Mouse (Mus musculus) T-cell, adult 2 months (primary cell): Measurements from ENCODE around the gene Nav2.

Source experiments
- DNase-seq: peaks from one replicate; pipeline ENCODE4 v3.0.0; 2022; ENCODE audit warnings: low spot score

Nav2 gene

DNA sequence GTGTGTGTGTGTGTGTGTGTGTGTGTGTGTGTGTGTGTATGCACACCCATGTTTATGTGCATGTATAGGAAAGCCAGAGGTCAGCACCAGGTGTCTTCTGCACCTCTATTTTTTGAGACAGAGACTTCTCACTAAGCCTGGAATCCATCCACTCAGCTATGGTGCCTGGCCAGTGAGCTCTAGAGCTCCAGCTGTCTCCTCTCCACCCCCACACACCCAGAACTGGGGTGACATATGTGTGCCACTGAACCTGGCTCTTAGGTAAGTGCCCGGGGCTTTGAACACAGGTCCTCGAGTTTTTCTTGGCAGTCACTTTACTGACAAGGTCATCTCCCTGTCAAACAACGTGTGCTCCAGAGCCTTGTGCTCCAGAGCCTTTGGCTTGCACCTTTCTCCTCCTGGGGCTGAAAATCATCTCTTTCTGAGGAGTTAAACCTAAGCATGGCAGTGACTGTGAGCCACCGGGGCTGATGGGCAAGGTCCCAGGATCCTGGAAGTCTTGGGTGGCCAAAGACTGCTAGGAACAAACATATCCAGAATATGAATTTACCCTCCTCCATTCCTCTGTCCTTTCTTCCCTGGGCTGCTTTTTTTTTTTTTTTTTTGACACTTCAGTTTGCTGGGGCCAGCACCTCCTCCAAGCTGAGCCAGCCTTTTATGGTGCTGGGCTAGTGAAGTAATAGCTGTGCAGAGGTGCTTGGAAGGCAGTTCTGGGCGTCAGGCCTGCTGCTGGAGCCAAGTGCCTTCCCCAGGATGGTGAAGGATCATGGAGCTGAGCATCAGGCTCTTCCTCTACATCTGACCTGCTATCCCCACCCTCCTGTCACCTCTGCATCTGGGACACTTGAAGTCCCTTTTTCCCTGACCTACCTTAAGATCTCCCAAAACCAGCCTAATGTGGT lies 298.5 kb downstream of the Nav2 start:
- no peak for DNase-seq

DNA sequence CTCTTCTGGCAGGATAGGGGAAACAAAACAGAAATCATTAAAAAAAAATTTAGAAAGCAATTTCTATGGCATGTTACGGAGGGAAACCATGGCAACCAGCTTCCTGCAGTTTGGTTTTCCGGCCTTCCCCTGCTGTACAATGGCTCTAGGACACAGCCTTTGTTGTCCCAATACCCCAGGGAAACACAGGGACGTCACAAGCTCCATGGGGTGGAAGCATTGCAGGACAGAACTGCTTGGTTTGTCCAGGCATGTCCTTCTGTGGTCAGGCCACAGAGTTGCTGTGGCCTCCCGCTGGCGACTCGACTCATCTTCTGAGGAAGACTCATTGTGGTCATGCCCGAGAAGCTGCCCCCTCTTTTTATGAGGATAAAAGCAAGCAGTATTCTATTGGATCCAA lies 301.0 kb downstream of the Nav2 start:
- DNase-seq, result no peak

DNA sequence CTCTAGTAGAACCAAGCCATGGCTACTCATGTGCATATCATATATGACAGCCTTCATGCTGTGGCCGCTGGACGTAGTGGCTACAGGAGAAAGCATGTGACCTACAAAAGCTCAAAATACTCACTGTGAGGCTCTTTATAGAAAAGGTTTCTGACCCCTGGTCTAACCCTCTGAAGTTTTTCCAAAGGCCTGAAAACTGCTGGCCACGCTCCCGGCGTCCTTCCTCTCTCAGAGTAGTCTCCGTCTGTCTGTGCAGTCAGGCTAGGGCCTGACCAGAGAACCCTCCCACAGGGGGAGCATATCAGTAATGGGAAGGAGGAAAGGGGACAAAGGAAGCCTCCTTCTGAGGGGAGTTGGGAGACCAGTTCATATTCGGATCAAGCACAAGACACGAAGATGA lies 302.2 kb downstream of the Nav2 start:
- no peak for DNase-seq

DNA sequence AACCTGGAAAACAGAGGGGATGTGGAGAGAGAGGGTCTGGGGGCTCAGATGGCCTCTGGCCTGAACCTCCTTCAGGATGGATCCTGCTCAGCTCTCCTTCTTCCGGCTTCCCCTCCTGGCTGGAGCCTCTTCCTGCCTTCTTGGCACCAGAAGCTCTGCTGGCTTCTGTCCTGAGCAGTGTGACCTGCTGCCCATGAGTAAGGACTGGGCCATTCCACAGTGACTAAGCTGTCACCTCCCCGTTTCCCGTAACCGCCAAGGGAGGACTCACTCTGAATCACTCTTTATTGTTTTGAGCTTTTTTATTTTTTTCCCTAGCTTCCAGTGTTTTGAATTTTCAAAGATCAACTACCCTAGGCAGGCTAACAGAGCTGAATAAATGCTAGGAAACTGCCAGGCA lies 304.5 kb downstream of the Nav2 start:
- DNase-seq, result no peak

DNA sequence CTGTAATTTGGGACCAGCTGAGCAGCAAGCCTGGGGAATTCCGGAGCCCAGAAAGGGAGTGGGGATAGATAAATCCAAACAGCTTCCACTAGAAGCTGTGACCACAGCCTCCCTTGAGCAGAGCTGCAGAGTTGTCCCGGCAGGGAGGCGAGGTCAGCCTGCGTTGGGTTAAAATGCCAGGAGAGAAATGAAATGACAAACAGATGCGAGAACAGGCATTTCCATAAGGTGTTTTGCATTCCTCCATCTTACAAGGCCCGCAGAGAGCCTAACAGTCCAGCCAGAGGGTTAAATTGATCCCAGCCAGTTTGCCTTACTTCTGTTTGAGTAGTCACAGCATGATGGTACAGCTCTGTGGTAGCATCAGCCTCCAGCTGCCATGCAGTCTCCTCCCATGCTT lies 309.3 kb downstream of the Nav2 start:
- DNase-seq, result no peak

DNA sequence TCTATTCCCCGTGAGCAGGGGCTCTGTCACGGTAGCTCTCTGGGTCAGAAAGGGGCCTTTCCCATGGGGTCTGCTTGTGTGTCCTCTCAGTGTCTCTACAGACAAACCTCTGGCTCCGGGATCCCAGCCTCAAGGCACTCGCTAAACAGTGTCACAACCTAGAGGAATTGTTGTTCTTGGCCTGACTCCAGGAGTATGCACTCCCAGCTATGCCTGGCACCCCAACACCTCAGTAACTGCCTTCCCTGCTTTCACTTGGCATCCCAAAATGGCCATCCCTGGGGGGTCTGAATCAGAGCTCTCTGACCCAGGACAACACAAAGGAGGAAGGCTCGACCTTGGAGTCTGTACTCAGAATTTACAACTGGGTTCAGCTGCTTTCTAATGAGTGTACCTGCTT lies 317.2 kb downstream of the Nav2 start:
- no peak for DNase-seq

DNA sequence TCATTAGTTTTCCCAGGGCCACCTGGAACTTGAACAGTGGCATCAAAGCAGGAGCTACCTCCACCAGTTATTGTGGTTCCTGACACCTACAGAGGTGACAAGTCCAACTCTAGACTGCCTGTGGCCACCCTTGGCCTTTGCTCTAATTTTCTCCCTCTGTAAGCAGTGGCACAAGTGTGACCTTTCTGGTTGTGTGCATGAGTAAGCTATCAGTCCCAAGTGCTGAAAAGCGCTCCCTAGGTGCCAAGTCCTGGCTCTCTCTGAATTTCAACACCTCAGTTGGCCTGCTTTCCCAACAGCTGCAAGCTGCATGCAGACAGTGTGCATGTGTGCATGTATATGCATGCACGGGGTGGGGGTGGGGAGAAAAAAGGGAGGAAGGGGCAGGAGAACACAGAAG lies 324.5 kb downstream of the Nav2 start:
- DNase-seq, result no peak

DNA sequence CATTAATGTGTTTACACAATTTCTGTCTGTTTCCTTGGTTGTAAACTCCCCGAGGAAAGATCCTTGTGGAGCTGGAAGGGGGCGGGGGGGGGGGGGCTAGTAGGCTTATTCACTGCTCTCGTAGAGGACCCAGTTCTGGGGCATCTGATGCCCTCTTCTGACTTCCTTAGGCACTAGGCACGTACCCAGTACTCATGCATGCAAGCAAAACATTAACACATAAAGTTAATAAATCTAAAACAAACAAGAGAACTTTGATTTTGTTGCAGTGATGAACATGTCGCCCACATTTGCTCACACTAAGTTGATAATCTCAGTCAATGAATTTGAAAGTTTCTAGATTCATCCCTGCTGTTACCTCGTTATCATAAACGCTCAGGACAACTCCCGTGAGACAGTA lies 325.8 kb downstream of the Nav2 start:
- DNase-seq, result no peak

DNA sequence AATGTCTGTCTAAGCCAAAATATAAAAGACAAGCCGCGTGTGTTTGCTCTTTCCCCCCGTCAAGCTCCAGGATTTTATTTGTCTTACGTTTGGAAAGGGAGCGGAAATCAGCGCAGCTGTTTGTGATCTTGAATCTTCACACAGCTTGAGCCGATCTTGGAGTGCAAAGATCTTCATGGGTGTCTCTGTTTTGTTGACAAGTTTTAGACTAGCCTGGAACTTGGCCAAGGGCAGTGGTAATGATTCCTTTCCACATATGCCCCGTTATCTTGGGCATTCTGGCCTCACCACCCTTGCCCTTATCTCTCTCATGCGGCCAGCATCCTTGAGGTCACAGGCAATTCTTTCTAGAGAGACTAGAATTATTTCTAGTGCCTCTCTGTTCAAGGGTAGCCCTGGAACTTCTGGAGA lies 326.8 kb downstream of the Nav2 start:
- DNase-seq, result no peak

DNA sequence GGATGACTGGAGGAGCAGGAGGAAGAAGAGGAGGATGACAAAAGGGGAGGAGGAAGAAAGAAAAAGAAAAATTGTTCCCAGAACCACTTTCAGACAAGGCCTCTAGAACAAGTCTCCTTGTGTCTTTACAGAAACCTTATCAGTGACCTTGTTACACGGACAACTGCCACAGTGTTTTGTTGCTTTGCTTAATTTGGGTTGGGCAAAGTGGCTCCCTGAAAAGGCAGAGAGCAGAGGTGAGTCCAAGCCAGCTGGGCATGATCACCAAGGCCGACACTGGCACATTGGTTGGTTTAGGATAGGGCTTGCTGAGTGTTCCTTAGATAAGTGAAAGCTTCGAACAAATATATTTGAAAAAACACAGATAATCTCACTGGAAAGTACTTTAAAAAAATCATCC lies 327.3 kb downstream of the Nav2 start:
- DNase-seq, result no peak

DNA sequence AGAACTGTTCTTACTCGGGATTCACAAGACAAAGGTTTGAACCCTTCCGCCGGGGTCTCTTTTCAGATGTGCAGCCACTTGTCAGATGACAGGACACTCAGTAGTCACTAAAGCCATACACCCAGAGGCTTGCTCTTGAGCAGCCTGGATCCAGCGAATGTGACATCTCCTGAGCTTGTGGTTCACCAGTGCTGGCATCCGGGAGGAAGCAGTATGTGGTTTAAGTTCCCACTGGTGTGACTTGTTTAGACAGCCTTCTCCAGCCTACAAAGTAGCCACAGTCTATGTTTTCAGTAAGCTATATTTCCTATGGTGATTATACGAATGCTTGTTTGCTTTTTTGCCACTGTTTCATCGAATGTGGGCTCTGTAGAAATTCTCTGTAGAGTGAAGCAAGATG lies 331.9 kb downstream of the Nav2 start:
- DNase-seq, result no peak

DNA sequence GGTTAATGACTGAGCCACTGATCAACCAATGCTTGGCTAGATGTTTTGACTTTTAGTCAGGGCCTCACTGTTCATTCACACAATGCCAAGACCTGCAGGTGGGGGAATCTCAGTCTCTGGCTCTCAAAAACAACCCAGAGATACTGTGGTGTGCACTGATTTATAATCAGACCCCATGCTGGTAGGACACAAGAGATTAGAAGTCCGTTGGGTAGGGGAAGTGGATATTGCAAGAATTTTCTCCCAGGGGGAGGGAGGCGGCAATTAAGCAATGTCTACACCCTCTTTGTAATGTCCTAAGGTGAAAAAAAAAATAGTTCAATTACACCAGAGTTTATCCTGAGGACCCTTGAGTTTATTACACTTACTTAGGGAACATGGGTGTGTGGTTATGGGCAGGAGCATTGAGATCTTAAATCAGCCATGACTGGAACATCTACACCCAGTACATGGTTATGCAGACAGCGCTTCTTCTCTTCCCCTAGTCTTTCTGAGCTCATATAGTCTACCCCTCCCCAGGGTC lies 332.8 kb downstream of the Nav2 start:
- DNase-seq, result no peak

DNA sequence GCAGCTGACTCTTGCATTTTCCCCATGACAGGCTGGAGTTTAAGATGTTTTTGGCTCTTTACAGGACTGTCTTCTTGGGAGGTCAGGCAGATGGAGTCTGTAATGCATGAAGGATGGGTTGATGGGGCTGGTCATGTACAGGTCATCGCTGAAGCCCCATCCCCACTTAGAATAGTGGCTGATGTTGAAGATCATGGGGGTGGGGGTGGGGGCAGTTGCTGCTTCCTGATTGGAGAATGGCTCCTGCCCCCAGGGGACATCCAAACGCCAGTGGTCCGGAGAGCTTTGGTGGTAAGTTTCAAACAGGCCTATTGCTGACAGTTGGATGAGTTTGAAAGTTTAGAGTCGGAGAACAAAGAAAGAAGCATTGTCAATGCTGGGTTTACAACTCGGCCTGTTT lies 333.7 kb downstream of the Nav2 start:
- DNase-seq, result no peak

DNA sequence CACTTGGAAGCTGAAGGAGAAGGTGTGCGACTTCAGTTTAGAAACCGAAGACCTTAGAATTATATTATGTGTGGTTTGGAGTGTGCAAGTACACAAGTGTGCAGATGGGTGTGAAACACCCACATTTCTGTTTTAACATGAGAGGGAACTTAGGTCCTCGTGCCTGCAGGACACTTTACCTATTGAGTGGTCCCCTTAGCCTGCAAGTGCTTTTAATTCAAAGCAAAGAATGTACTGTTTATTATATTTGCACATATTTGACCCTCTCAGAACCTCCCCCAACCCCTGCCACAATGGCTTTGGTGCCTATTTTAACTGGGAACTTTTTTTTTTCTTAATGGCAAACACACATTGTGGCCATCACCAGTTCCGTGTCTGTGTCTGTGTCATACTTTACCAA lies 334.6 kb downstream of the Nav2 start:
- no peak for DNase-seq

DNA sequence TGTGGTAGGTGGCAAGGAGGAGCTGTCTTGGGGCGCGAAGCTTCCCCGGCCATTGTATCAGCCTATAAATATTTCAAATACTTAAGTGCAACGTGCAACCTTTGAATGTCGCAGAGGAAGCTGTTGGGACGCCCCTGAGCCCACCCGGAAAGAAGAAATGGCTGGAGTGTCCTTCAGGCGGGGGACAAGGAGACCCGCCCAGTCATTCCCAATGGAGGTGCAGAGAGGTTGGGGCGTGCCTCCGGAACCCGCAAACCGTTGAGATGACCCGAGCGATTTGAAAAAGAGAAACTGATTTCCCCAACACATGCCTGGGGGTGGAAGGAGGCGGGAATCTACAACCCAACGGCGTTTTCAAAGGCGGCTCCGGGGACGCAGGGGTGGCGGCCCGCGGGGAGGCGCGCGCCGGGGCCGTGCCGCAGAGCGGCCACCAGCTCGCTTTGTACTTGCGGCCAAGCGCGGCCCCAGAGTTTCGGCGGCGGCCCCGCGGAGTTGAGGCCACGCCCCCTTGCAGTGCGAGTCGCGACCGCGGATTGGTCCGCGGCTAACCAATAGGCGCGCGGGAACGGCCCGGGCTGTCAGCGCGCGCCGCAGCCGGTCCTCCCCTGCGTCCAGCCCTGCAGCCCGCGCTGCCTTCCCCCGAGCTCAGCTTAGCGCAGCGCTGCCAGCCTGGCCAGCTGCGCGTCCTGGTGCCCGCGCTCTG lies 337.2 kb downstream of the Nav2 start:
- peak; percentile 32 for DNase-seq

DNA sequence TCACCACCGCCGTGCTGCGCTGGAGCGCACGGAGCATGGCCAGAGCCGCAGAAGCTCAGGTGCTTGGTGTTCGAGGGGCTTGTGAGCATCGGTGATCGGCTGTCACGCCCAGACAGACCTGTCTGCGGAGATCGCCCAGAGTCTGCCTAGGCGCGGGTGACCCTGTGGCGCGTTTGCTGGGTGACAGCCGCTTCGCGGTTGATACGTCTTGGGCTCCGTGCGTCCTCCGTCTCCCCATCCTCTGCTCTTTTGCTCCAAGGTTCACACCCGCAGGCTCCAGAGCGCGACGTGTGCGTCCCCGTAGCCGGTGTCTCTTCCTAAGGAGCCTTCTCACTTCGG lies 337.7 kb downstream of the Nav2 start:
- DNase-seq, result no peak

DNA sequence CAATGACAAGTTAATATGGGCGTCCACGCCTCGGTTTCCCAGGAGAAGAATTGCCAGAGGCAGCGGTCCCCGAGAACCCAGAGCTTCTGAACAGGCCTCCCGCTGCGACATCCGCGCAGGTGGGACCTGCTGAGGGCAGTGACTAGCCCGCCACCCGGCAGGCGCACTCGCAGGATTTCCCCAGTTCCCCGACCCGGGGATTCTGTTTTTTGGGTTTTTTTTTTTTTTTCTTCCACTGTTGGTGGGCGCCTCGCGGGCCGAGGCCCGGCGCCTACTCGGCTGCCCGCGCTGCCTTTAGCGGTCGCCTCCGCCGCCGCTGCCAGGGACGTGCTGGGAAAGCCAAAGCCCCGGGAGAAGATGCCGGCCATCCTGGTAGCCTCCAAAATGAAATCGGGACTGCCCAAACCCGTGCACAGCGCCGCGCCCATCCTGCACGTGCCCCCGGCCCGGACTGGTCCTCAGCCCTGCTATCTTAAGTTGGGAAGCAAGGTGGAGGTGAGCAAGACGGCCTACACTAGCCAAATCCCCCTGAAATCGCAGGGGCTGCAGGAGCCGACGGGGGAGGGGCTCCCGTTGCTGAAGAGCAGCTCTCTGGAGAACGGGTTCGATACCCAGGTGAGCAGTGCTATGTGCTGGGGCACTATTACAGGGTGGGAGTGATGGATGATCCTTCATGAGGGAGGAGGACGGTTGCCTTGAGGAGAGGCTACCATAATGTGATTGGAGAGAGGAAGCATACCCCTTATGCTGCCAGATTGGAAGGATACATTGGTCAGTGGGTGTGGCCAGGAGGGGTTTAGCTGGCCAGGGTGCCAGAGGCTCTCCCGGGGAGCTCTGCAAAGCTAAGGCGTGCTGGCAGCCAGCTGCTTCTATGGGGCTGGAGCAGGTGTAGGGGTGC lies 338.3 kb downstream of the Nav2 start:
- peak; percentile 2 for DNase-seq

DNA sequence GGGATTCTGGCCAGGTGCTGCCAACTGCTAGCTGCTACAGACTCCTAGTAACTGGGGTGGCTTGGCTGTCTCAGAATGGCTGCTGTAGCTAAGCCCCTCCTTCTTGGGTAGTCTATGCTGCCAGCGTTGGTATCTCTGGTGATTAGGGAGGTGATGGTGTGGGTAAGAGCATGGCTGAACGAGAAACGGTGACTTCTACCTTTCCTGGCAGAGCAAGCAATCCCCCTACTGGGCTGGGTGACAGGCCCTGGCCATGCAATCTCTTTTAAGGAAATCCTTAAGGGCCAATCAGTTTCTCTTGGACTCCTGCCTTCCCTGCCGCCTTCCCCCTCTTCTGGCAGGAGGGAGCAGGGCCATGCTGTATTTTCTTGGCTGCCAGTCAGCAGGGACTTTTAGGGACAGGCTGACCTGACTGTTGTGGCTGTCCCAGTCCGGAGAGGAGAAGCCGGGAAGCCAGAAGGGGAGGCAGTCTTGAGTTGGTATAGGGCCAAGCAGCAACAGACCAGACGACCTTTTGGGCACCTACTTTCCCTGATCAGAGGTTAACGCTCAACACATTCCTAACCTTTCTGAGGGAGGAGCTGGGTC lies 339.3 kb downstream of the Nav2 start:
- DNase-seq, result no peak

DNA sequence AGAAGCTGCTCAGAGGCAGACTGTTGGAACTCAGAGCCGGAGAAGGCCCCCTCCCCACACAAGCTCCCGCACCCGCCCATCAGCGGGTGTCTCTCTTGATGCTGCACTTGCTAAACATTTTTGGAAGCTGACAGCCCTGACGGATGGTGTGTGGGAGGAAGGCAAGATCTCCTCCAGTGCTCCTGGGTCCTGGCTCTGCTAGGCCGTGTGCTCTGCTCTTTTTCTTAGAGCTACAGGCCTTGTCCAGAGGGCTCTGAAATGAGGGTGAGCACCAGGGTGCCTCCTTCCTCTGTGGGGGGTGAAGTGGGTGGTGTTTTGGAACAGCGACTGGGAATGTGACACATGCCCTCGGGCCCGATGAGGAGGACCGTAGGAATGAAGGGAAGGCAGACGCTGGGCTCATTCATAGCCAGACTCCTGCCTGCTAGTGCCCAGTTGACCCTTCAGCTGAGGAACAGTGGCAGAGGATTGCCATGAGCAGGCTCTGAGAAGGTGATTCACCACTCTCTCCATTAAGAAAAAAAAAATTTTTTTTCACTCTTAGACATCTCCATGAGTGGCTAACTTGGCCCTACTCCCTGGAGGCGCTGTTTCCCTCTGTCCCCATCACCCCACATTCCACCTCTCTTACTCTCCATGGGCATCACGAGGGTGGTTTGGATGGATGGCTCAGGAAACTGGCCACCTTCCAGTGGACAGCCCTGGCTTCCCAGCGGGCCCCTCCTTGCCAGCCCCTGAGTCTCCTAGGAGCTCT lies 340.0 kb downstream of the Nav2 start:
- DNase-seq, result no peak

DNA sequence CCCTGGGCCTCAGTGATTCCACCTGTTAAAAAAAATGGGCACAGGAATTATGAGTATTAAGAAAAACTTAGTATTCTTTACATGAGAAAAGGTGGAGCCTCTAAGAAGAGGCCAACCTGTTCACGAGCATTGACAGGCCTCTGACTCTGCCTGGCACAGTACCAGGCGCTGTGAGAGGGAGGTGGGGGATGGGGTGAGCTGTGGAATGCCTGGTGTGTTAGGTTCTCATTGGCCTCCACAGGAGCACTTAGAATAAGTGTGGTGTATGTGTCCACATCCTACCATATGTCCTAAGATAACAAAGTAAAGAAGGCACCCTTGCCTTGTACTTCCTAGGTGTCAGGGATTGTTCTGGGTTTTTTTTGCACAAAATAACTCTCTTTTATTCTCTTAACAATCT lies 340.9 kb downstream of the Nav2 start:
- no peak for DNase-seq

DNA sequence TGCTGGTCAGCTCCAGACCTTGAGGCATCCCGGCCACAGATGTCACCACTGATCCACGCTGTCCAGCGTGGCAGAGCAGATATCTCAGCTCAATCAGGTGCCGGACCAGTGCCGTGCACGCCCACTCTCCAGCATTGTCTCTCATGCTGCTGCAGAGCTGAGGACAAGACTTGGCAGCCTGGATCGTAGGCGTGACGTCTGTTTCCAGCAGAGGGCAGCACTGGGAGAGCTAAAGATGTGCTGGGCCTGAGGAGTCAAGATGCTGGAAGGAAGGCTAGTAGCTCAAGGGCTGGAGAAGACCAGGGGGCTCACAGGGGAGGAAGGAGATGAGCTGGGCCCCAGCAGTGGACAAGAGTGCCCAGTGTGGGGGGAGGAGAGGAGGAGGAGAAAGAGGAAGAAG lies 341.5 kb downstream of the Nav2 start:
- peak; percentile 9 for DNase-seq
